Mouse (Mus musculus) limb, embryonic 12.5 days (tissue): ENCODE data around the gene Olfr1385. TPM values are rescaled to one million over a fixed set of nuclear protein-coding genes. Genes with fewer than 3 reads are reported as not detected.
"Not testable (repeated sequence)": the region's sequence is repeated elsewhere in the genome, so short reads cannot be mapped to it uniquely, and the experiment has no call there.

ENCODE experiments used
- ATAC-seq: fragments of 200-750 bp; cut with Nextera tagmentation; 2 replicates; pipeline ENCODE4 v1.8.0; 2017; ENCODE audit warnings: low read depth, moderate TSS enrichment; ENCODE audit not compliant: insufficient number of reproducible peaks, insufficient read depth, low FRiP score, low TSS enrichment
- H3K27ac ChIP-seq: fragments of 300-500 bp; sonication (generic); 2 replicates; pipeline ENCODE4 v1.5.1; 2016; ENCODE audit warnings: mild to moderate bottlenecking, moderate library complexity
- H3K27me3 ChIP-seq: fragments of 300-500 bp; sonication (generic); 2 replicates; pipeline ENCODE4 v1.6.1; 2016; ENCODE audit warnings: mild to moderate bottlenecking, moderate library complexity
- H3K36me3 ChIP-seq: fragments of 300-500 bp; sonication (generic); 2 replicates; pipeline ENCODE4 v1.6.1; 2016; ENCODE audit warnings: mild to moderate bottlenecking, moderate library complexity
- H3K4me1 ChIP-seq: fragments of 300-500 bp; sonication (generic); replicated peaks from 2 replicates; pipeline ENCODE4 v1.6.1; 2016
- H3K4me2 ChIP-seq: fragments of 300-500 bp; sonication (generic); 2 replicates; pipeline ENCODE4 v1.6.1; 2016; ENCODE audit warnings: mild to moderate bottlenecking, moderate library complexity
- H3K4me3 ChIP-seq: fragments of 300-500 bp; sonication (generic); replicated peaks from 2 replicates; pipeline ENCODE4 v1.5.1; 2016; ENCODE audit warnings: mild to moderate bottlenecking
- H3K9ac ChIP-seq: fragments of 300-500 bp; sonication (generic); replicated peaks from 2 replicates; pipeline ENCODE4 v1.6.1; 2016; ENCODE audit warnings: mild to moderate bottlenecking, moderate library complexity
- H3K9me3 ChIP-seq: fragments of 300-500 bp; sonication (generic); 2 replicates; pipeline ENCODE4 v1.6.1; 2016; ENCODE audit warnings: mild to moderate bottlenecking, moderate library complexity
- WGBS: fragments of 180-500 bp; shearing (Covaris S2); methylation state at CpG from one replicate; pipeline ENCODE4 v1.1.7; 2016; 5-methylcytosine and 5-hydroxymethylcytosine counted together
- polyA plus RNA-seq: library from polyadenylated mRNA; unstranded; fragments of >200 nt; fragmentation: Nextera tagmentation; extraction: Ambion mirVana; gene quantifications from 2 replicates; pipeline ENCODE4 v1.2.1, GENCODE M21; 2016

Olfr1385 gene
- not detected in 2 replicates for polyA plus RNA-seq

DNA sequence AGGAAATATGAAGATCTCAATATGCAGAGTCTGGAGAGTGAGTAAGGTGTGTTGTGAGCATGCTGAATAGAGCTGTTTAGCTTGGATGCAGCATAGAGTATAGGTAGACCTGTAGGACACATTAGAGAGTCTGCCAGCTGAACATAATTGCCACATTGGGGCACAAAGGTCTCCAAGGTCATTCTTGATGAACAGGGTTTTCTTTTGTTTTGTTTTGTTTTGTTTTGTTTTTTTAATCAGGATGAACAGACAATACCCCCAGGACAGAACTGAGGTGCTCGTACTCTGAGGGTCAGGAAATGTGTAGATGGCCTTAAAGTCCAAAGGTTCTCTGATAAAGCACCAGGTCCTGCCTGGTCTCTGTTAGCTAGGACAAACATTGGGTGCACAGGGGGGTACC lies at the start of gene Olfr1385:
Gene Olfr1385 (plus strand): TSS at position 301 of the 400 bp plus-strand sequence.
- H3K27ac ChIP-seq, H3K9me3 ChIP-seq: not testable (repeated sequence)
- 78% methylated on average over 1 of the region's 1 CpGs for WGBS

DNA sequence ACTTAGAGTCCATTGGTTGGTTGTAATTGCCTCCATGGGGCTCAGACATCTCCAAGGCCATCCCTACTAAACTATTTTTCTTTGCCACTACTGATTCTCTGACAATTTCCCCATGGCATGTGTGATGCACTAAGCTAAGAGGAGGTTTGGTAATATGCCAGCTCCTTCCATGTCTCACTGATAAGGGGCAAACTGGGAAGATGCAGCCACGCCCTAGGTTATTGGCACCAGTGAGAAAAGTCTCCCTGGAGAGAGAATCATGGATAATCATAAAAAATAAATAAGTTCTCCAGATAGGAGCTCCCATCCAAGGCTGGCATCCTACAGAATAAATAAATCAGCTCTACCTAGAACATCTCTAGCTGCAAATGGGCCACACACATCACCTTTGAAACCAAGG lies 33.8 kb upstream of the Olfr1385 start, which contains the start of gene Olfr1387:
Gene Olfr1387 (plus strand): TSS at position 301 of the 400 bp plus-strand sequence.
- no peaks in the 10 kb centered on the region for H3K4me1 ChIP-seq
- no peak within 1 kb of the TSS for H3K9ac ChIP-seq
- no peak within 1 kb of the TSS for H3K4me2 ChIP-seq
- H3K27ac ChIP-seq, result no peak within 1 kb of the TSS
- no peak for ATAC-seq
- H3K9me3 ChIP-seq, result no peaks in the 10 kb centered on the region
- no peaks in the 10 kb centered on the region for H3K27me3 ChIP-seq
- 73% methylated on average over 1 of the region's 1 CpGs for WGBS
- no peak within 1 kb of the TSS for H3K4me3 ChIP-seq
- no peaks in the 10 kb centered on the region for H3K36me3 ChIP-seq

More for the DNA sequence above, at the start of gene Olfr1385:
- ATAC-seq, H3K4me2 ChIP-seq, H3K36me3 ChIP-seq, H3K4me3 ChIP-seq, H3K27me3 ChIP-seq, H3K4me1 ChIP-seq, H3K9ac ChIP-seq: not testable (repeated sequence)

GRCm38 (mm10) chr11:49464746-49465145 lies 24.1 kb upstream of the Olfr1385 start, which contains the start of gene Olfr1386:
Gene Olfr1386 (plus strand): TSS chr11:49465046.
- H3K36me3 ChIP-seq, H3K27ac ChIP-seq, H3K9ac ChIP-seq, ATAC-seq, H3K27me3 ChIP-seq, H3K4me1 ChIP-seq, H3K4me2 ChIP-seq, H3K4me3 ChIP-seq, H3K9me3 ChIP-seq: not testable (repeated sequence)
- 85% methylated on average over 3 of the region's 3 CpGs for WGBS

DNA sequence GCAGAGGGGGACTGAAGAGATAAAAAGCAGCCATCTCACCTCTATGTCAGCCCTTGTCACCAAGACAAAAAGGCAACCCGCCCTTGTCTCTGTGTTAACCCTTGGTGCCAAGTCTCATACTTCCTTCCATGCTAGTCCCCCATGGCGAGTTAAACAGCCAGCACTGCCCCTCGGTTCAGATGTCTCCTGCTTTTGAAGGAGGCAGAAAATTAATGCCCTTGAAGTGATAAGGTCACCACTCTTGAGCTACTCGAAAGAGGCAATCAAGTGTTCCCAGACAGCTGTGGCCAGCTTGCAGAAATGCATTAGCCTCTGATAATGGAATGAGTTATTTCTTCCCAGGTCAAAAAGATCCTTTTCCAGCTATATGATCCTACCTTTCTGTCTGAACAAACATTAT lies 2.9 kb upstream of the Olfr1385 start:
- no peak overlapping the region for H3K4me3 ChIP-seq
- WGBS, result 30% methylated on average over 4 of the region's 4 CpGs

GRCm38 (mm10) chr11:49518086-49518485 lies 29.2 kb downstream of the Olfr1385 start:
- no peak overlapping the region for H3K4me3 ChIP-seq
- ATAC-seq, result no peak
- H3K27me3 ChIP-seq, result no peaks in the 10 kb centered on the region
- H3K4me1 ChIP-seq, result no peaks in the 10 kb centered on the region
- H3K27ac ChIP-seq, result no peak overlapping the region
- no peaks in the 10 kb centered on the region for H3K9me3 ChIP-seq
- 75% methylated on average over 5 of the region's 5 CpGs for WGBS
- H3K4me2 ChIP-seq, result no peak overlapping the region
- H3K9ac ChIP-seq, result no peak overlapping the region
- H3K36me3 ChIP-seq, result no peaks in the 10 kb centered on the region

More for the DNA sequence above, 2.9 kb upstream of the Olfr1385 start:
- Histone ChIP-seq H3K27ac (no peak overlapping the region), H3K27me3 (no peaks in the 10 kb centered on the region), H3K9me3 (no peaks in the 10 kb centered on the region), H3K9ac (no peak overlapping the region), H3K4me2 (no peak overlapping the region), H3K36me3 (no peaks in the 10 kb centered on the region), H3K4me1 (no peaks in the 10 kb centered on the region)
- no peak for ATAC-seq

DNA sequence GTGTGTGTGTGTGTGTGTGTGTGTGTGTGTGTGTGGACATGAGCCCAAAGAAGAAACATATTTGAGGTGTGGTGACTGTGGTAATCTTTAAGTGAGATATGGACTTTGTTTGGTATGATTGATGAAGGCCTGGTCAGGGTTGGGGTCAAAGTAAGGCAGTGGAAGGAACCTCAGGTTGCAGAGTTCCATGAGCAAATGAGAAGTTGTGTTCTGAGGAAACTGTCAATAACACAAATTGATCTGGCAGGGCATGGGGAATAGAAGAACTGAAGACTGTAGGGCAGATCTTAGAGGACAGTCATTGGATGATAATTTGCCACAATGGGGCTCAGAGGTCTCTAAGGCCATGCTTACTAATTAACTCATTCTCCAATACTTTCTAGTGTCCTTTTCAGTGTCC lies 30.5 kb downstream of the Olfr1385 start, which contains the start of gene Olfr1383:
Gene Olfr1383 (plus strand): TSS at position 301 of the 400 bp plus-strand sequence.
- no peaks in the 10 kb centered on the region for H3K27me3 ChIP-seq
- ATAC-seq, result no peak
- H3K9me3 ChIP-seq, result no peaks in the 10 kb centered on the region
- no peak within 1 kb of the TSS for H3K9ac ChIP-seq
- H3K4me3 ChIP-seq, result no peak within 1 kb of the TSS
- H3K36me3 ChIP-seq, result no peaks in the 10 kb centered on the region
- H3K4me2 ChIP-seq, result no peak within 1 kb of the TSS
- H3K27ac ChIP-seq, result no peak within 1 kb of the TSS
- H3K4me1 ChIP-seq, result no peaks in the 10 kb centered on the region

- no peaks in the 10 kb centered on the region for H3K27me3 ChIP-seq
- no peak for ATAC-seq
- H3K36me3 ChIP-seq, result no peaks in the 10 kb centered on the region
- H3K4me1 ChIP-seq, result no peaks in the 10 kb centered on the region
- H3K9ac ChIP-seq, result no peak within 1 kb of the TSS
- no peak within 1 kb of the TSS for H3K4me2 ChIP-seq
- H3K27ac ChIP-seq, result no peak within 1 kb of the TSS
- H3K9me3 ChIP-seq, result no peaks in the 10 kb centered on the region
- WGBS, result 87% methylated on average over 3 of the region's 3 CpGs
- no peak within 1 kb of the TSS for H3K4me3 ChIP-seq
These were observed 39.1 kb downstream of the Olfr1385 start, which contains the start of gene Olfr1382 for GRCm38 (mm10) chr11:49527947-49528346. Gene Olfr1382 (plus strand): TSS chr11:49528247.

DNA sequence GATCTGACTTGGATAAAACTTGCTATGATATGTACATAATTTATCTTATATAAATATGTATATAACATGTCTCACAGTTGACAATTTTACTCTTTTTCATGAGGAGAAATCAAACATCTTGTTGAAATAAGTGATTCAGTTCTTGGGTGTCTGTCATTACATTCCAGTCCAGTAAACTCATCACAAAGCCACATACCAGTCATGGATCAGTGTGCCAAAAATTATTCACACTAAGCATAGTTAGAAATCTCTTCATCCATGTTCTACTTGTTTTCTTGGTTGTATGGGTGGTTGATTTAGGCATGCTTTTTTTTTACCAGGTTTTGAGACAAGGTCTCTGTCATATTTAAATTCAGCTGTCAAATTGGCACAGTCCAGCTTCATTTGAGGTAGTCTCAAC lies 43.9 kb downstream of the Olfr1385 start:
- Histone ChIP-seq H3K4me3 (no peak overlapping the region), H3K4me2 (no peak overlapping the region), H3K9me3 (no peaks in the 10 kb centered on the region), H3K4me1 (no peaks in the 10 kb centered on the region), H3K36me3 (no peaks in the 10 kb centered on the region), H3K9ac (no peak overlapping the region), H3K27me3 (no peaks in the 10 kb centered on the region), H3K27ac (no peak overlapping the region)
- no peak for ATAC-seq

- ATAC-seq, H3K27ac ChIP-seq, H3K4me3 ChIP-seq, H3K9ac ChIP-seq, H3K27me3 ChIP-seq, H3K9me3 ChIP-seq, H3K4me1 ChIP-seq, H3K4me2 ChIP-seq, H3K36me3 ChIP-seq: not testable (repeated sequence)
- WGBS, result 78% methylated on average over 2 of the region's 2 CpGs
These were observed 47.8 kb downstream of the Olfr1385 start for GRCm38 (mm10) chr11:49536631-49537030.

GRCm38 (mm10) chr11:49543149-49543548 lies 54.3 kb downstream of the Olfr1385 start, which contains the start of gene Olfr1381:
Gene Olfr1381 (plus strand): TSS chr11:49543449.
- H3K27ac ChIP-seq, H3K27me3 ChIP-seq, H3K4me3 ChIP-seq, H3K9me3 ChIP-seq, H3K9ac ChIP-seq, H3K4me1 ChIP-seq, H3K4me2 ChIP-seq, ATAC-seq, H3K36me3 ChIP-seq: not testable (repeated sequence)
- WGBS, result 83% methylated on average over 3 of the region's 3 CpGs
